Mouse (Mus musculus) megakaryocyte, embryonic 14.5 days (primary cell): ENCODE data around the gene Gm5767.

Experiments used
- FLI1 ChIP-seq: IDR thresholded peaks from 2 replicates; pipeline ENCODE4 v1.6.1; 2012; ENCODE audit warnings: low read length, inconsistent platforms, mixed read lengths
- GATA1 ChIP-seq: IDR thresholded peaks from 3 replicates; pipeline ENCODE4 v1.6.1; 2012; ENCODE audit warnings: mixed read lengths, low read length, inconsistent platforms, borderline replicate concordance

DNA sequence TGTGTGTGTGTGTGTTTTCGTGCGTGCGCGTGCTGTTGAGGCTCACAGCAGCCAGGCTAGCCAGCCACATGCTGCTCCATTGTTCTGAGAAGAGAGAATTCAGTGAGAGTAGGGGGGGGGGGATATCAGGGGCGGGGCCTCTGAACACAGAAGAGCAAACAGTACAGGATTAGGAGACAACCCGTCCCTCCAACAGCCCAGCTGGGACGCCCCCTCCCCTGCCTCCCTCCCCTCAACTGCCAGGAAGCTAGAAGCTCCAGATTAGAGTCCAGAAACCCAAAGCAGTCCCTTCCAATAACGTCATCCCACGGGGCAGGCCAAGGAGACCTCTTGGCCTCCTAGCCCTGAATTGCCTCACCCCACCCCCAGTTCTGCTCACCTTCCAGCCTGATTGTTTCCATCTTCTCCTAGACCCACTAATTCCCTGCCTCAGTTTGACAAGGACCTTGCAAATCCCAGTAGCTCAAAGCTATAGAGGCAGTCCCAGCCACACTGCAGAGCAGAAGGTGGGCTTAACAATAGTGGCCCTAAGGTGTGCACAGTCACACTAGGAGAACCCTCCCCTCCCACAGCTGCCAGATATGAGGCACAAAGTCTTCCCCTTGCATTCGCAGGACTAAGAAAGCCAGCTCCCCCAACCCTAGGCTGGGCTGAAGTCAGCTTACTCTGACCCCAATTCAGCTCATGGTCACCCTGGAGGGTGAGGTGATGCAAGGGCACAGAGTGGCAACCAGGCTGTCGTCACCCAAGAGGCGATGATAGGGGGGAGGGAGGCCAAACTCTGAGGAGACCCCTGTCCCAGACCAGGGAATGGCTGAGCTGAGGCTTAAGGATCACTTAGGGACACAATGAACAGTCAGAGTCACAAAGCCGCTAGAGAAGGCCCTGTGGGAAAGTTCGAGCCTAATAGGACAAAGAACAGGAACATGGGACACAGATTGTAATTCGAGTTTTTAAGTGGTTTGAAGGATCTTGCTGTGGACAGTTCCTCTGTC lies 10.2 kb upstream of the Gm5767 start:
- TF ChIP-seq GATA1 (no peak), FLI1 (no peak)
